Mouse (Mus musculus): ENCODE measurements around the gene Leap2. TPM values are rescaled to one million over a fixed set of nuclear protein-coding genes. Genes with fewer than 3 reads are reported as not detected.

Leap2 gene
- not detected in 2 replicates for polyA plus RNA-seq (2015; fragmentation: Nextera tagmentation; extraction: Ambion mirVana)

DNA sequence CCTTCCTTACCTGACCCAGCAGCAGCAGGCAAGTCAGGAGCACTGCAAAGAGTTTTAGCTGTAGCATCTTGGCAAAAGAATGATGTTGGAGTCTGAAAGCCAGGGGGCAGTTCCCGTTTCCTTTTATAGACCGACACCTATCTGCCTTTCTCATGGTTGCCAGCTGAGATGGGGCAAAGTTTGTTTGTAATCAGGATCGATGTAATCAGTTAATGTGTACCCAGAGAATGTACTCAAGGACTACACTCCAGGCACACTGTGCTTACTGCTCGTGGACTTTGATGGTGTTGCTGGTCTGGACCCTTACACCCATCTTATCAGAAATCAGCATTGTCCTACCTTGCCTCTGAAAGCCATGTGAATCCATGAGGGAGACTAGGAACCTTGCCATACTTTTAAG is at the start of gene Leap2:
TSS of gene Leap2 (minus strand) at position 135 of the 400 bp plus-strand sequence.
- 91% methylated on average over 4 of the region's 4 CpGs for WGBS
- H3K27me3 ChIP-seq, result no peaks in the 10 kb centered on the region
- no peaks in the 10 kb centered on the region for H3K4me1 ChIP-seq (replicated peaks)
- H3K9ac ChIP-seq (replicated peaks), result no peak within 1 kb of the TSS
- H3K9me3 ChIP-seq, result no peaks in the 10 kb centered on the region
- no peak within 1 kb of the TSS for H3K4me3 ChIP-seq (replicated peaks)
- H3K4me2 ChIP-seq (replicated peaks), result no peak within 1 kb of the TSS
- no peak within 1 kb of the TSS for H3K27ac ChIP-seq
- ATAC-seq, result no peak
- H3K36me3 ChIP-seq, result peaks cover 36% of the 10 kb centered on the region

- no peak for ATAC-seq
- Histone ChIP-seq H3K27me3 (peaks cover 71% of the 10 kb centered on the region), H3K4me3 (replicated peaks) (no peak overlapping the region), H3K36me3 (no peaks in the 10 kb centered on the region), H3K4me1 (replicated peaks) (peaks cover 36% of the 10 kb centered on the region), H3K9me3 (no peaks in the 10 kb centered on the region), H3K27ac (no peak overlapping the region), H3K4me2 (replicated peaks) (no peak overlapping the region), H3K9ac (replicated peaks) (no peak overlapping the region)
- 82% methylated on average over 3 of the region's 3 CpGs for WGBS
Observed at GRCm38 (mm10) chr11:53472709-53473108, 49.7 kb upstream of the Leap2 start.

DNA sequence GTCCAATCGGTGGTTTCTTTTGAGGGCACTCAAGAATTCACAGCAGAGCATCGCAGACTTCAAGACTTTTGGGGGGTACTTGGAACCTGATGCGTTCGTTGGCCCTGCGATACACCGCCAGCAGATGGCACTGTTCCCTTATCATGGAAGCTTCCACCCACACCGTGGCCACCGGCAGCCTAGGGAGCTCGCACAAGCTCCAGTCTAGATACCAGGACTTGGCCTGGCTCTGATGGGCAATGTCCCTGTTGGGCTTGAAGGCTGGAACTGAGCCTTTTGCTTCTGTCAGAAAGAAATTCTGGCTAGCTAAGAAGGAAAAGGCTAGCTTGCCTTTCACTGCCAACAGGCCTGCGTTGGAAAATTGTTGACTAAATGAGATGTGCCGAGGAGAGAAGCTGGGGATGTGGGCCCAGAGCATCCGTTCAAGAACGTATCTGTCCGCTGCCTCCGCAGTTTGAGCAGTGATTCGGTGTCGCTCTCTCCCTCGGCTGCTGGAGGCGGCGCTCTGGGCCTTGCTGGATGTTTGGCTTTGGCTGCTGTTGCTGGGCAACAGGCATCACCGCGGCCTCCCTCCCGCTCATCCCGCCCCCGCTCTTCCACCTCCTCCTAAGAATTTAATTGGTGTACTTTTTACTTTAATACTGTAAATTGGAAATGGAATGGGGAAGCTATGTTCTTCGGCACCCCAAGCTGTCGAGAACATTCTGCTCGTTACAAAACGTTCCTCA is 47.2 kb upstream of the Leap2 start, which contains the start of gene Gm9837:
TSS of gene Gm9837 (minus strand) at position 512 of the 728 bp plus-strand sequence.
- 2% methylated on average over 29 of the region's 29 CpGs for WGBS
- Histone ChIP-seq H3K36me3 (no peaks in the 10 kb centered on the region), H3K27me3 (peaks cover 82% of the 10 kb centered on the region), H3K9me3 (no peaks in the 10 kb centered on the region), H3K4me3 (replicated peaks) (peak within 1 kb of the TSS; percentile 22), H3K27ac (peak within 1 kb of the TSS; percentile 30), H3K4me1 (replicated peaks) (peaks cover 31% of the 10 kb centered on the region), H3K9ac (replicated peaks) (peak within 1 kb of the TSS; percentile 8; the same call in 1 of the 2 replicates), H3K4me2 (replicated peaks) (peak within 1 kb of the TSS; percentile 54)
- peak; percentile 88 for ATAC-seq

GRCm38 (mm10) chr11:53469294-53469967 is 46.5 kb upstream of the Leap2 start:
- Histone ChIP-seq H3K4me1 (replicated peaks) (peaks cover 25% of the 10 kb centered on the region), H3K4me3 (replicated peaks) (0 out of 2 replicates have a peak overlapping the region, but pooled peaks have one; percentile 22), H3K36me3 (no peaks in the 10 kb centered on the region), H3K4me2 (replicated peaks) (peak overlapping the region; percentile 54), H3K9me3 (no peaks in the 10 kb centered on the region), H3K27me3 (peaks cover 83% of the 10 kb centered on the region), H3K27ac (no peak overlapping the region), H3K9ac (replicated peaks) (no peak overlapping the region)
- 40% methylated on average over 16 of the region's 16 CpGs for WGBS
- no peak for ATAC-seq

DNA sequence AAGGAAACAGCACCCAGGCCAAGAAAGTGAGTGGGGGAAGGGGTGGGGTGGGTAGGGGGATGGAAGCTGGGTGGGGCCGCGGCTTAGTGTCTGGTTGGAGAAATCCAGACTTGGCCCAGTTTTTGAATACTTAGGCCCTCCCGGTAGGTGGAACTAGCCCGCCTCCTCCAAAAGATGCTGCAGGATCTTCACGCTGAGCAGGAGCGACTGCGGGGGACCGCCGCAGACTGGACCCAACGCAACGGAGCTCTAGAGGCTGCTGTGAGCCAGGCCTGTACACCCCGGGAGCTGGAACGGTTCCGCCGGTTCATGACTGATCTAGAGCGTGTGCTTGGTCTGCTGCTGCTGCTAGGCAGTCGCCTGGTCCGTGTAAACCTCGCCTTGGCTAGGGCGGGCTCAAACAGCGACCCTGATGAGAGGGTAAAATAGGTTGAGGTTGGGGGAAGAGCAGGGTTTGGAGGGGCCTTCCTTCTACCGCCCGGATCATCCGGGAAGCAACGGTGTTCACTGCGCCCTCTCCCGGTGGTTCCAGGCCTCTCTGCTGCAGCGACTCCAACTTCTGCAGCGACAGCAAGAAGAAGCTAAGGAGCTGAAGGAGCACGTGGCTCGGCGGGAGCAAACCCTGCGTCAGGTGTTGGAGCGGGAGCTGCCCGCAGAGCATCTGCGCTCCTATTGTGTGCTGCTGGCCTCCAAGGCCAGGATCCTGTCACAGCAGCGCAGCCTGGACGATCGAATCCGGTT is 43.4 kb upstream of the Leap2 start:
- Histone ChIP-seq H3K27ac (no peak overlapping the region), H3K4me1 (replicated peaks) (peaks cover 36% of the 10 kb centered on the region), H3K9ac (replicated peaks) (no peak overlapping the region; the same call in 1 of the 2 replicates), H3K36me3 (no peaks in the 10 kb centered on the region), H3K27me3 (peaks cover 87% of the 10 kb centered on the region), H3K4me3 (replicated peaks) (peak overlapping the region; percentile 22), H3K9me3 (no peaks in the 10 kb centered on the region), H3K4me2 (replicated peaks) (peak overlapping the region; percentile 53)
- 5% methylated on average over 40 of the region's 40 CpGs for WGBS
- peak; percentile 49 for ATAC-seq

GRCm38 (mm10) chr11:53463551-53464424 is 40.8 kb upstream of the Leap2 start:
- no peaks in the 10 kb centered on the region for H3K36me3 ChIP-seq
- peaks cover 96% of the 10 kb centered on the region for H3K27me3 ChIP-seq
- 6% methylated on average over 55 of the region's 55 CpGs for WGBS
- peak overlapping the region; percentile 42 for H3K4me3 ChIP-seq (replicated peaks)
- H3K4me2 ChIP-seq (replicated peaks), result peak overlapping the region; percentile 72
- peak overlapping the region; percentile 56 for H3K9ac ChIP-seq (replicated peaks)
- H3K9me3 ChIP-seq, result no peaks in the 10 kb centered on the region
- peaks cover 20% of the 10 kb centered on the region for H3K4me1 ChIP-seq (replicated peaks)
- no peak overlapping the region for H3K27ac ChIP-seq
- peak; percentile 27; the same call in 1 of the 2 replicates for ATAC-seq

DNA sequence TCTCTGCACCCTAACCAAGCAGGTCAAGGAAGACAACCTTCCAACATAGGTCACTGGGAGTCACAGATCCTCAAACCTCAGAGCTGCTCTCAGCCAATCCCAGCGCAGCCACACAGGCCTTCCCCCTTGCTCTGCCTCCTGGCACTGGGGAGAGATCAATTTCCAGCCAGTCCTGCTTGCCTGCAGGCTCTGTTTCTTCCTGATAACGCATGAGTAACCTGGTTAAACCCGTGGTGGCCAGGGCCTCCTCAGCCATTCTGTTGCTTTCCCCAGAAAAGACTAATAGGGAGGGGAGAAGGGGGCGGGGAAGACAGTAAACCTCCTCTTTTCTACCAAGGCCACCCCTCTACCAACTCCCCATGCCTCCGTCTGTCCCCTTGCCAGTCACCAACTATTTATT is 38.8 kb upstream of the Leap2 start:
- no peak overlapping the region for H3K9ac ChIP-seq (replicated peaks)
- WGBS, result 19% methylated on average over 5 of the region's 5 CpGs
- H3K27ac ChIP-seq, result no peak overlapping the region
- H3K4me2 ChIP-seq (replicated peaks), result no peak overlapping the region
- H3K36me3 ChIP-seq, result no peaks in the 10 kb centered on the region
- H3K4me3 ChIP-seq (replicated peaks), result no peak overlapping the region
- peaks cover 97% of the 10 kb centered on the region for H3K27me3 ChIP-seq
- peaks cover 25% of the 10 kb centered on the region for H3K4me1 ChIP-seq (replicated peaks)
- no peak for ATAC-seq
- no peaks in the 10 kb centered on the region for H3K9me3 ChIP-seq

DNA sequence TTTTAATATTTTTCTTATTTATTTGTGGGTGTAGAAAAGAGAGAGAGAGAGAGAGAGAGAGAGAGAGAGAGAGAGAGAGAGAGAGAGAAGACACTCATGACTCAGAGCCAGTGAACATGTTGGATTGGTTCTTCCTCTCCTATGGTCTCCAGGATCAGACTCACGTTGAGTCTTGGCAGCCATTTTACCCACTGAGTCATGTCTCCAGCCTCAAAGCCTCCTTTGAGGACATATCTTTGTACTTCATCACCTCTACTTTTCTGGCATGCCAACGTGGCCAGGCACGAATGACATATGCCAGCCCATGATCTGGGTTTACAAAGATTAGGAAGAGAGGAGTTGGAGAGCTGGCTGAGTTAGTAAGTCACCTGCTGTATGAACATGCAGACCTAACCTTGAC is 37.2 kb upstream of the Leap2 start:
- H3K4me2 ChIP-seq (replicated peaks), result no peak overlapping the region

GRCm38 (mm10) chr11:53458996-53459395 is 36.0 kb upstream of the Leap2 start:
- ATAC-seq, result no peak
- H3K27me3 ChIP-seq, result peaks cover 88% of the 10 kb centered on the region
- 64% methylated on average over 3 of the region's 3 CpGs for WGBS
- H3K9ac ChIP-seq (replicated peaks), result no peak overlapping the region
- H3K4me1 ChIP-seq (replicated peaks), result peaks cover 21% of the 10 kb centered on the region
- H3K27ac ChIP-seq, result no peak overlapping the region
- H3K4me3 ChIP-seq (replicated peaks), result no peak overlapping the region
- H3K9me3 ChIP-seq, result no peaks in the 10 kb centered on the region
- H3K36me3 ChIP-seq, result no peaks in the 10 kb centered on the region
- no peak overlapping the region for H3K4me2 ChIP-seq (replicated peaks)

More for the DNA sequence above, 37.2 kb upstream of the Leap2 start:
- H3K9ac ChIP-seq (replicated peaks), result no peak overlapping the region
- no peak overlapping the region for H3K4me3 ChIP-seq (replicated peaks)
- H3K27me3 ChIP-seq, result peaks cover 96% of the 10 kb centered on the region
- no peaks in the 10 kb centered on the region for H3K36me3 ChIP-seq
- H3K27ac ChIP-seq, result no peak overlapping the region
- H3K4me1 ChIP-seq (replicated peaks), result peaks cover 23% of the 10 kb centered on the region
- H3K9me3 ChIP-seq, result no peaks in the 10 kb centered on the region
- no peak for ATAC-seq
- WGBS, result 84% methylated on average over 3 of the region's 3 CpGs

DNA sequence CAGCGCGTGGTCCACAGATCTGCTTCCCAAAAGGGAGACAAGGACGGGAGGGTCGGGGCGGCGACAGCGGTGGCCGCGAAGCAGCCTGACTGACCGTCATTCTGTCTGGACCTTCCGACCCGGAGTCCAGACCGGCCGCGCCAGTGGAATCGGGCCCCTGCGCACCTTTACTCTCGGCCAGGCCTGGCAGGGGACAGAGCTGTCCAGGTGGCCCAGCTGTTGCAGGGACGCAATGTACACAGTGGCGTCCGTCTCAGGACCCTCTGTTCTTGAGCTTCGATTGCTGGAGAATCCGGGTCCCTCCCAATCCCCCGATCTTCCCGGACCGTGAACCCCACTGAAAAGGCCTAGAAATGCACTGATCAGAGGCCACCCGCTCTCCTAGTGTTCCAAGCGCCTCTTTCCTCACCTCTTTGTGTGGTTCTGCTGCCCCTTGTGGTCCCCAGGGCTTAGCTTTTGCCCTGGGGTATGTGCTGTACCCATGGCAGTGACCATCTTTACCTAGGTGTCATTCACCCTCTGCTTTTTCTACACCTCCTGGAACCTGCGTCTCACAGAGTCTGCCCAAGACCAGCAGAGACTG is 34.5 kb upstream of the Leap2 start:
- peak; percentile 72; the same call in 1 of the 2 replicates for ATAC-seq
- 3% methylated on average over 29 of the region's 29 CpGs for WGBS
- H3K4me1 ChIP-seq (replicated peaks), result peaks cover 11% of the 10 kb centered on the region
- no peaks in the 10 kb centered on the region for H3K9me3 ChIP-seq
- H3K27ac ChIP-seq, result no peak overlapping the region
- H3K36me3 ChIP-seq, result no peaks in the 10 kb centered on the region
- H3K4me3 ChIP-seq (replicated peaks), result peak overlapping the region; percentile 46
- peak overlapping the region; percentile 80 for H3K4me2 ChIP-seq (replicated peaks)
- peaks cover 72% of the 10 kb centered on the region for H3K27me3 ChIP-seq
- H3K9ac ChIP-seq (replicated peaks), result peak overlapping the region; percentile 63

Measured in midbrain, embryonic 13.5 days (tissue).